Mouse (Mus musculus): ENCODE measurements around the gene Bad.

GRCm38 (mm10) chr19:6914540-6914939, 27.1 kb upstream of the Bad start:
- TF ChIP-seq CTCF (IDR thresholded peaks at IDR 0.05; ENCODE audit: insufficient read depth, low read length) (no peak), POLR2A (IDR thresholded peaks at IDR 0.05; ENCODE audit: borderline replicate concordance, extremely low read depth, low read depth, low read length) (no peak)
